Mouse (Mus musculus) frontal cortex, postnatal 10 days (tissue): ENCODE data around the gene Zbtb22.

ENCODE experiments used
- DNase-seq, 2 experiments: peaks; one replicate each; pipeline ENCODE4 v3.0.0; 2022; ENCODE audit warnings: low spot score in 2 of 2, mixed read lengths in 1 of 2

The Zbtb22 gene

DNA sequence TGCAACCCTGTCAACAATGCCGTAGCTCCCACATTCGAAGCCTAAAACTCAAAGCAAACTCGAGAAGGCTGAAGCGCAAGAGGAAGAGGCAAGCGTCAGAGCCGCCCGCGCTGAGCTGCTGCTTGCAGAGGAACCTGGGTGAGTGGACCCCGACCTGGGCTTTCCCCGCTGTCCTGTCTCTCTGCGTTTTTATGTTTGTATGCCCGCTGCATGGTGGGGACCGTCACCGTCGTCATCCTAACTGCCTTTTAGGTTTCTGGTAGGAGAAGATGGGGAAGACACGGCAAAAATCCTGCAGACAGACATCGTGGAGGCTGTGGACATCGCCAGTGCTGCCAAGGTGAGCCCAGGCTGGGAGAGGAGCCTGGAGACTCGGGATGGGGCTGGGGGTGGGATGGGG is 25.7 kb downstream of the Zbtb22 start:
- DNase-seq, result no peak

DNA sequence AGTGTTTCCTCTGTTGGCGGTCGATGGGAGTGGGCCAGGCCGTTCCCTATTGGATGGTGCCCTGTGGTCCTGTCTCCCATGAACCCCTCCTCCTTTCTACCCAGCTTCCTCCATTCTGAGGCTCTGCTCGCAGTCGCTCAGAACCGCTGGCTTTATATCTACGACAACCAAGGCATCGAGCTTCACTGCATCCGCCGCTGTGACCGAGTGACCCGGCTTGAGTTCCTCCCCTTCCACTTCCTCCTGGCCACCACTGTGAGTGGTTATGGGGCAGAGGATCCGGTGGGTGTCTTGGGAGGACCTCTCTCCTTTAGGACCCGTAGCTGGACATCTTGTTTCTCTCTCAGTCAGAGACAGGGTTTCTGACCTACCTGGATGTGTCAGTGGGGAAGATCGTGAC is 27.8 kb downstream of the Zbtb22 start:
- DNase-seq, result no peak

DNA sequence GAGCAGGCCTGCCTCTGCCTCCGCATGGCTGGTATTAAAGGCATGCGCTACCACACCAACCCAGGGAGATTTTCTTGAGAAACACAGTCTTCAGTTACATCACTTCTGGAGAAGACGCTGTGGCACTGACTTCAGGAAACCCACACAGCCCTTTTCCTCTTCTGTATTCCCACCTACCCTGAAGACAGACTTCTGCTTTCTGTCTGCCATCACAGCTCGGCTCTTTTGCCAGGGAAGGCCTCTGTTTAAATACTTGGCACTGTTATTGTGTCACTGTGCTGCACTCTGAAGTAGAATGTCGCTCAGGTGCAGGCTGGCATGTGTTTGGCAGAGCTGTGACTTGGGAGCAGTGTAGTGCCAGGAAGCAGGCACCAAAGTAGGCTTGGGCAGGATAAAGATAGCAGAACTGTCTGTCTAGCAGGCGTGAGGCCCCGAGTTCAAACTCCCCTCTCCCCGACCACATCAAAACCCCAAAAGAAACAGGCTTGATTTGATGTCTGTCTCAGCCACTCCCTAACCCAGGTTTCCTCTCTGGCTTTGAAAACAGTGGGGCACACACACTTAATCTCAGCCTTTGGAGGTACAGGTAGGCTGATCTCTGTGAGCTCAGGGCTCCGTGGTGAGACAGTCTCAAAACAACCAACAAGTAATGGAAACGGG is 31.9 kb downstream of the Zbtb22 start:
- DNase-seq, result no peak

DNA sequence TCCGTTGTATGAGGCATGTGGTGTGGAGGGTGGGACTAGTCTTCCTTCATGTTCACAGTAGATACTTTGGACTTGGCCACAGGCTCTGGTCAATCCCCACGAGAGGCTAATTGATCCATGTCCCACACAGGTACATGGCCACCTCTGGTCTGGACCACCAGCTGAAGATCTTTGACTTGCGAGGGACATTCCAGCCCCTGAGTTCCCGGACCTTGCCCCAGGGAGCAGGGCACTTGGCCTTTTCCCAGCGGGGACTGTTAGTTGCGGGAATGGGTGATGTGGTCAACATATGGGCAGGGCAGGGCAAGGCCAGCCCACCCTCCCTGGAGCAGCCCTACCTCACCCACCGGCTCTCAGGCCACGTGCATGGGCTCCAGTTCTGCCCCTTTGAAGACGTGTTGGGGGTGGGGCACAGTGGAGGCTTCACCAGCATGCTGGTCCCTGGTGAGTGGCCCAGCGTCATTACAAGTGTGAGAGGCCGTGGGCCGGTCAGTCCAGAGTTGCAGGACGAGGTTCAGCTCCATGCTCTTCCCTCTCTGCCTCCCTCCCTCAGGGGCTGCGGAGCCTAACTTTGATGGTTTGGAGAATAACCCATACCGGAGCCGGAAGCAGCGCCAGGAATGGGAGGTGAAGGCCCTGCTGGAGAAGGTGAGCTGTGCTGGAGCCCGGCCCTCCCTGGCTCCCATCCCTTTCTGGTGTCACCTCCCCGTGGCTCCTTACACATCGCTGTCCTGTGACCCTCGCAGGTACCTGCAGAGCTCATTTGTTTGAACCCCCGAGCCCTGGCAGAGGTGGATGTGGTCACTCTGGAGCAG is 32.6 kb downstream of the Zbtb22 start:
- no peak for DNase-seq

DNA sequence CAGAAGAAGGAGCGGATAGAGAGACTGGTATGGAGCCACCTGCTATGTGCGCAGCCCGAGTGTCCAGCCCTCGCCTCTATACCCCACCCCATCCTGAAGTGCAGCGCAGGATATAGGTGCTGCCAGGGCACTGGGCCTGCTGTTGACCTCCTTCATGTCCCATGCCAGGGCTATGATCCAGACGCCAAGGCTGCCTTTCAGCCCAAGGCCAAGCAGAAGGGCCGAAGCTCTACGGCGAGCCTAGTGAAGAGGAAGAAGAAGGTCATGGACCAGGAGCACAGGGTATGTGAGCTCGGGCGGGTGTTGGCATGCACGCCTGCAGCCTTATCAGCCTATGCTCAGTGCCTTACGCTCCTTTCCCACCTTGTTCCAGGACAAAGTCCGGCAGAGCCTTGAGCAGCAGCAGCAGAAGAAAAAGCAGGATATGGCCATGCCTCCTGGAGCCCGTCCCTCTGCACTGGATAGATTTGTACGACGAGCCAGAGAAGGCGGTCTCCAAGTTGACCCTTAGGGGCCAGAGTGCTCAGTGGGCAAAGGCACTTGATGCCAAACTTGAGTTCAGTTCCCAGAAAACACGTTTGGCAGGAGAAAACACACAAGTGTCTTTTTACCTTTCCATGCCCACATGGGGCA is 33.3 kb downstream of the Zbtb22 start:
- no peak for DNase-seq

DNA sequence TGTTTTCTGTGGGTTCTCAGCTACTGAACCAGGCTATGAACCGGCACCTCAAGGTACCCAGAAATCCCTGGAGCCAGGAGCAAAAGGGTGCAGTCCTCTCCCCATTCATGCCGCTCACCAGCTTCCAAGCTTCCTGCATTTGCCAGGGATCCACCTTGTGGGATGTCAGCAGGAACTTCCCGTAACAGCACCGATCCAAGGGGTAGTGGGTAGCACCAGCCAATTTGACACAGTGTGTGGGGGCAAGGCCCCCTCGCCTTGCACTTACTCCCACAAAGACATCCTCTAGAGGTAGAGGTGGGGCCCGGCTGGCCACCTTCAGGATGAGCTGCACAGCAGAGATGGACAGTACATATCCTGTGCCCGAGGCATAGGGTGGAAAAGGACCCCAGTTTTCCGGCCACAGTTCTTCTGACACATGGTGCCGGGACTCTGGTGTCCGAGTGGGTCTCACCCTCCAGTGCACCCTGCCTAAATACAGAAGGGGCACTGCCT is 34.5 kb downstream of the Zbtb22 start:
- DNase-seq, result no peak

DNA sequence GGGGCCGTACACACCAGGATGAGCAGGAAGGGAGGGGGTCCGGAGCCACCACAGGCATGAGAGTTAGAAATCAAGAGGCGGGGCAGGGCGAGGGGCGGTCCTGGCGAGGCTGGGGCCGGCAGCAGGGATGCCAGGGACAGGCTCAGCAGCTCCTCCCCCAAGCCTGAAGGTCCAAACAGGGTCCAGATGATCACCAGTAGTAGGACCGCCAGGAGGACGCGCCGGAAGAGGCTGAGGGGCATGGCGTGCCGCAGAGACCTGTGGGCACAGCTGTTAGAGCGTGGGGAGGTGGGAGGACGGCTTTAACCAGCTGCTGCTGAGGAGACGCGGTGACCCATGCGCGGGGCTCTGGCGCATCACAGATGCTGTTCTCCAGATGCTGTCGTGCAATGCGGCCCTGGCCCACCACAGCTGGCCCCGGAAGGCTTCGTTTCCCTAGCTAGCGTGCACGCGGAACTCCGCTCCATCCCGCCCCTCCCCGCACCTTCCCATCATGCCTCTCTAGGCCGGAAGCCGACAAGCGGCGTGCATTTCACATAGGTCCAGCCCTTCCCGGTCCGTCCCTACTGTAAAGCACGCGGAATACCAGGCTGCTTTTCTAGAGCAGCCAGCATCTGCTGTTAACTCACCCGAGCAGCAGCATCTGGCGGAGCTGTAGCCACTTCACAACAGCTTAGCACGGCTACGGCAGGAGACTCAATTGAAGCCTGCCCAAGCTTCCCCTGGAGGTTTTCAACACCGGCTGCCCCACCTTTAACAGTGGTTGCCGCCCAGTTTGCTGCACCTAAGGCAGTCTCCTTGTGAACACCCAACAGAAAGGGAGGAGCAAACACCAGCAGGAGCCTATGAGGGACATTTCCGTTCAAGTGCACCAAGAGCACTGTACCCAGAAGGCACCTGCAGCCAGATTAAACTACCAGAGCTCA is 35.6 kb downstream of the Zbtb22 start, which contains the start of gene B3galt4:
Gene B3galt4, minus strand, starts transcription at position 468 of the 926 bp plus-strand sequence.
- DNase-seq, result peak in 1 of 2 experiments; percentile 75

DNA sequence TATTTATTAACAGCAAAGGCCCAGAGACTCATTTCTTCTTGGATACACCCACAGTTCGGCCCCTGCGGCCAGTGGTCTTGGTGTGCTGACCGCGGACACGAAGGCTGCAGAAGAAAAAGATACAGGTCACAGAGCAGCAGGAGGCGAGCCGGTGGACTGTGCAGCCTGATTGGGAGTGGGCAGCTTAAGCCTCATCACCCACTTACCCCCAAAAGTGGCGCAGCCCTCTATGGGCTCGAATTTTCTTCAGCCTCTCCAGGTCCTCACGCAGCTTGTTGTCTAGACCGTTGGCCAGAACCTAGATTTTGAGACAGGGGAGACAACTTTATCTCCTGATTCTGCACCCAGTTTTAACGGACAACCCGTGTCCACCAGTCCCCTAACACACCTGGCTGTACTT is 36.3 kb downstream of the Zbtb22 start:
- peak in 1 of 2 experiments; percentile 5 for DNase-seq

DNA sequence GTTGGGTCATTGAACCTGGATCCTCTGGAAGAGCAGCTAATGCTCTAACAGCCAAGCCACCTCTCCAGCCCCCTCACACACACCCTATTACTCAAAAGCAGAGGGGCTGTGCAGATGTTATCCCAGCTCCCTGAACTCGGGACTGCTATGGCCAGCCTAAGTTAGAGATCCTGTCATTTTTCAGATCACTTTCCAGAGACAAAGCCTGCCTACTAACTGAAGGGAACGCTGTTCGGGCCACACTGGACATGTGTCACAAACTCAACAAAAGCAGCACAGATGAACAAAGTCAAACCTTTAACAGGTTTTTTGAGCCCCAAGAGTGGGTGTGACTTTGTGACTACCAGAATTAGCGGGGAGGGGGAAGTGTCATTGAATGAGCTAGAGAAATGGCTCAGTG is 37.2 kb downstream of the Zbtb22 start:
- DNase-seq, result no peak

DNA sequence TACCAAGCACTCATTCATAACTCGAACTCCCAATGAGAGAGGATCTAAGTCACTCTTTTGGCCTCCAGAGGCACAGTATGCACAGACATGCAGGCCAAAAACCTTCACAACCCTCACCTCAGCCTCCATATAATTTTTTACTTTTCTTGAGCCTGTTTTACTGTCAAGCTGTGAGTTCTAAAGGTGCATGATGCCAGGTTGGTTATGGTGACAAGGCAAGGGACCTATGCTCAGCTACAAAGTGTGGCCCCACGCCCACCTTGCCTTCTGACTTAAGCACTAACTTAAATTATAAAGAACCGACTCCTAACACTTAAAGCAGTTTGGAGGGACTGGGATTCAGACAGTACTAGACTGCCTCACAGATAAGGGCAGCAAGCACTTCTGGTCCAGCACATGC is 37.6 kb downstream of the Zbtb22 start:
- no peak for DNase-seq

DNA sequence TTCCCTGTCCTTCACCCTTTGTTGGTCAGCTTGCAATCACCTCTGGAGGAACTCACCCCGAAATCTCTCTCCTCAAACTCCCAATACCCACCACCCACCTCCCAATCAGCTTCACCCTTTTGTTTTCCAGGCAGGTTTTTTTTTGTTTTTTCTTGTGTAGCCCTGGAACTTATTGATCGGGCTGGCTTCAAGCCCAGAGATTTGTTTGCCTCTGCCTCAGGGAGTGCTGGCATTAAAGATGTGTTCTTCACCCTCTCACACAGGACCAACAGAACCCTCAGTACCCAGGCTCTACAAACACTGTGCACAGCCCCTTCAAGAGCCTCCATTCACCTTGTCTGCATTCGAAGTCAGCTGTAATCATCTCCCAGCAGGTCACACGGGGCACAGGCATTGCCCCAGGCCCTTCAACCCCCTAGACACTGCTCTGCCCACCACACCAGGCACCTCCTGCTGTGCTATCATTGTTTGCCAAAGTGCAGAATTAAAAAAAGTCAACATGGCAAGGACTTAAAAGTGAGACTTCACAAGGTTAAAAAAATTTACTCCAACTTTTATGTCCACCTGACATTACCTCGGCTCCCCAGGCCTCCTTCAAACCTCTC is 38.4 kb downstream of the Zbtb22 start:
- DNase-seq, result no peak

DNA sequence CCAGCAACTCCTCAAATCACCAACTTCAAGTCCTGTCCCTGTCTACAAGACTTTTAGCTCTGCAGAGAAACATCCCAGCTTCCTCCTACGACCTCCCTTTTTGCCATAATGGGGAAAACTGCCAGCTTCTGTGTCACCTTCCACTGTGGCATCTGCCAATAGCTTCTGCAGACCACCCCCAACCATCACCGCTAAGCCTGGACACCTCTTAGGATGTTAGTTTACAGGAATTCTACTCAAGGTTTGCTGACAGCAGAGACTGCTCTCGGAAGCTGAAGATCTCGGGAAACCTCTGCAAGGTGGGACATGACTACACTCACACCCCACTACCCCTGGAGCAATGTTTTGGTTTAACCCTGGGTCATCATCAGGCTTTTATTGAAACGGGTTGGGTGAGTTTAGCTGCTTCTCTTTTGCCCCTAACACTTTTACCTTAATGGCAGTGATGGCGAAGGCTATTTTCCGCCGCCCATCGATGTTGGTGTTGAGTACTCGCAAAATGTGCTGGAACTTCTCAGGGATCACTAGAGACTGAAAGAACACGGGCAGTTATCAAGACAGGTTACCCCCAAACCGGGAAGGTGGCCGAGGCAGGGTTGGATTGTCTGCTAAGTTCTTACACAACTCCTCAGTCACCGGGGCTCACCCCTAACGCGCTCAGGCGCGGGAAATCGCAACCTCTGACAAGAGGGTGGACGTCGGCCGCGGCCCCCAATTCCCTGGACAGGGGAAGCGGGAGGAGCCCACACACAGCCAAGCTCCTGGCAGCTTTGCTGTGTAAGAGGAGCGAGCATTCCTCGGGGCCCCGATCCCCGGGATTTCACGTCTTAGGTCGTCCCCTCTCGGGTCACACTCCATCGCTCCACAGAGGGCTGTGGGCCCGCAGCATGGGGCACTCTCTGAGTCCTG is 39.2 kb downstream of the Zbtb22 start:
- DNase-seq, result no peak

DNA sequence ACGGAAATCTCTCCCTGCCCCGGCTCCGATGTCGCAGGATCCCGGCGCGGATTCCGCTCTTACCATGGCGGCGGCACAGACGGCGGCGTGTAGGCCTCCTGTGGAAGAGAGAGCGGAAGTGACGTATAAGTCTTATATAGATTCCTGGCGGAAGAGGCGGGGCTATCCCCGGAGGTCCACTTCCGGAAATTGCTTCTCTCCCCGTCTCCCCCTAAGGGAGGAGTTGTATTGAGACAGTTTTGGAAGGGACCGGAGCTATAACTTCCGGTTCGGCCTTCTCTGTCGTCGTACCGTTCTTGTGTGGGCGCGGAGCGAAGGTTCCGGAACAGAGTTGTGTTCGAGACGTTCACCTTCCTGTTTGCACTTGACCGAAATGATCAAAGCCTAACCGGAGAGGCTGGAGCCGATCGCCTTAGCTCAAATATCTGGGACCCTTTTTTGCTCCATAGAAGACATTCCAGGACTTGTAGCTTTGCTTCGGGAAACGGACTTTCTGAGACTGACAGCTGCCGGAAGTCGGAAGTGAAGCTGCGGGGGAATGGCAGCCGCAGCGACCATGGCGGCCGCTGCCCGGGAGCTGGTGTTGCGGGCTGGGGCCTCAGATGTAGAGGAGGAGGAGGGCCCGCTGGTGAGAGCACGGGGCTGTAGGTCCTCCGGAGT is 40.0 kb downstream of the Zbtb22 start, which contains the start of the genes Vps52 and Rps18:
Gene Vps52, plus strand, starts transcription at position 258 of the 660 bp plus-strand sequence.
Gene Rps18, minus strand, starts transcription at position 447 of the 660 bp plus-strand sequence.
- DNase-seq, result peak; percentile 95 to 97

DNA sequence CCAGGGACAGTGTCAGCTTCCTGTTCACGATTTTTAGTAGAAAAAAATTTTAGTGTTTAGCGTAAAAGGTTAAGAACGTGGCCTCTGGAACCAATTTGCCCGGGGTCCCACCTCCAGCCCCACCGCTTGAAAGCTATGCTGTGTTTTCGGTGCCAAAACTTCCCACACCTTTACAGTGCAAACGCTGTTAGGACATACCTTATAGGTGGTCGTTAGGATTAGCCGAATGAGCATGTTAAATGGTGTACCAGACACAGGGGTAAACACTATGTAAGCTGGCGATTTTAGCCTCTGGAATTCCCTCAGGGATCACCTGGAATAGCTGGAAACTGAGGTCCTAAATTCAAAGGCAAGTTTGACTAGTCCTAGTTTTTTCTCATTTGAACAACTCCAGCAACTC is 40.6 kb downstream of the Zbtb22 start:
- DNase-seq, result no peak

DNA sequence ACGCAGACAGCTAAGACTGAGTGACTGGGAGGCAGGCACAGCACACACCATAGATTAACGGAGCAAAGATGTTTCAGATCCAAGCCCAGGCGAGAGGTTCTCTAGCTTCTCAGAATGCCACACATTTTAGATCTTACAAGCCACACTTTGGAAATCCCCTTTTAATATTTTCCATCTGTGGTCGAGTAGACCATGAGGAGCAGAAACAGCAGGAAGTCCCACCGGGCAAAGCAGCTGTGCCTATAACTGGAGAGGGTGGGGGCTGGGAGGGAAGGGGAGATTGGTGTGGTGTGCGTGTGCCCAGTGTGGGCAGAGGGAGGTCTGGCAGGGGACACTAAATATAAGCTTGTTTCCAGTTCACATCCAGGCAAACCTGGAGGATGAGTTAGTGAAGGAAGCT is 41.8 kb downstream of the Zbtb22 start:
- no peak for DNase-seq

DNA sequence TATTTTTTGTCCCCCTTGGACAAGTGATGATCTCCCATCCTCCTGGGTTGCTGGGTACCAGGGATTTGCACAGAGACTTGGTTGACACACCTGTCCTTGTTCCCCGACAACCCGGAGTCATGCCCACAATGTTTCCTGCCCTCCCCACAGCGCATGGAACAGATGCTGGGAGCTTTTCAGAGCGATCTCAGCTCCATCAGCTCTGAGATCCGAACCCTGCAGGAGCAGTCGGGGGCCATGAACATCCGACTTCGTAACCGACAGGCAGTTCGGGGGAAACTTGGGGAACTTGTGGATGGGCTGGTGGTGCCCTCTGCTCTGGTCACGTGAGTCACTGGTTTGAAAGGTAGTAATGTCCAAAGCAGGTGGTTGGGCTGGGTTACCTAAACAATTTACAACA is 42.7 kb downstream of the Zbtb22 start:
- DNase-seq, result no peak

DNA sequence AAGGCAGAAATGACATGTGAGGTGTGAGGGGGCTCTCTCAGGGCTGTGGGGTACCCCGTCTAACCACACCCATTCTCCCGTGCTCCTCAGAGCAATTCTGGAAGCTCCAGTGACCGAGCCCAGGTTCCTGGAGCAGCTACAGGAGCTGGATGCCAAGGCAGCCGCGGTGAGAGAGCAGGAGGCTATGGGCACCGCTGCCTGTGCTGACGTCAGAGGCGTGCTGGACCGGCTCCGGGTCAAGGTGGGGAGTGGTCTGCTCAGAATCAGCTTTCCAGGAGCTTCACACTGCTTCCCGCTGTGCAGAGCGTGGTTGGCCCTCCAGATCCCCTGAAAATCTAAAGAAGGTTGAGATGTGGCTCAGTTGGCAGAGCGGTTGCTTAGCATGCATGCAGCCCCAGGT is 43.4 kb downstream of the Zbtb22 start:
- no peak for DNase-seq

DNA sequence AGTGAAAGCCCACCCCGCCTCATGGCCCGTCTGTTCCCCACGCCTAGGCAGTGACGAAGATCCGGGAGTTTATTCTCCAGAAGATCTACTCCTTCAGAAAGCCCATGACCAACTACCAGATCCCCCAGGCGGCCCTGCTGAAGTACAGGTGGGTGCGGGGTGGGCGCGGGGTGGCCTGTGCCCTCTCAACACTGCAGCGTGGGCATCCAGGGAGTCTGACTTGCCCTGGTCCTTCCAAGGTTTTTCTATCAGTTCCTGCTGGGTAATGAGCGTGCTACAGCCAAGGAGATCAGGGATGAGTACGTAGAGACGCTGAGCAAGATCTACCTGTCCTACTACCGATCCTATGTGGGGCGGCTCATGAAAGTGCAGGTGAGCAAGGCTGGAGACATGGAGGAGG is 44.2 kb downstream of the Zbtb22 start:
- no peak for DNase-seq

DNA sequence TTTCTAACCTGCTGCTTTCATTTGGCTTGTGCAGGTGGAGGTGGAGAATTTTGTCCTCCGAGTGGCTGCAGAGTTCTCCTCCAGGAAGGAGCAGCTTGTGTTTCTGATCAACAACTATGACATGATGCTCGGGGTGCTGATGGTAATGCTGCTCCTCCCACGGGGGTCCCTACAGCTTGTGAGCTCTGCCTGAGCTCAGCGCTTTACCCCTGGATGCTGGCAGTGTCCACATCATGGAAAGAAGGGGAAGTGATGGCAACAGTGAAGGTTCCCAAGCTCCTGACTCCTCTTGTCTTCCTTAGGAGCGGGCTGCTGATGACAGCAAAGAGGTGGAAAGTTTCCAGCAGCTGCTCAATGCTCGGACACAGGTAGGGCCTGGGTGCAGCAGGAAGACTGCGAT is 47.2 kb downstream of the Zbtb22 start:
- DNase-seq, result no peak
